Mouse (Mus musculus) embryonic facial prominence, embryonic 13.5 days (tissue): ENCODE results near the gene Actl11. TPM values are rescaled to one million over a fixed set of nuclear protein-coding genes. Genes with fewer than 3 reads are reported as not detected.

Experiments
- ATAC-seq: fragments of 200-750 bp; cut with Nextera tagmentation; 2 replicates; pipeline ENCODE4 v1.8.0; 2017; ENCODE audit warnings: low read depth; ENCODE audit not compliant: insufficient number of reproducible peaks, insufficient read depth, low FRiP score, low TSS enrichment
- H3K27ac ChIP-seq: fragments of 300-500 bp; sonication (generic); 2 replicates; pipeline ENCODE4 v1.5.1; 2015; ENCODE audit warnings: moderate library complexity, mild to moderate bottlenecking, inconsistent platforms
- H3K27me3 ChIP-seq: fragments of 300-500 bp; sonication (generic); 2 replicates; pipeline ENCODE4 v1.6.1; 2015; ENCODE audit warnings: mild to moderate bottlenecking, inconsistent platforms
- H3K36me3 ChIP-seq: fragments of 300-500 bp; sonication (generic); 2 replicates; pipeline ENCODE4 v1.6.1; 2015; ENCODE audit warnings: mild to moderate bottlenecking, inconsistent platforms
- H3K4me1 ChIP-seq: fragments of 300-500 bp; sonication (generic); 2 replicates; pipeline ENCODE4 v1.6.1; 2015; ENCODE audit warnings: inconsistent platforms
- H3K4me2 ChIP-seq: fragments of 300-500 bp; sonication (generic); 2 replicates; pipeline ENCODE4 v1.6.1; 2015; ENCODE audit warnings: moderate library complexity, mild to moderate bottlenecking, inconsistent platforms
- H3K4me3 ChIP-seq: fragments of 300-500 bp; sonication (generic); 2 replicates; pipeline ENCODE4 v1.5.1; 2015; ENCODE audit warnings: mild to moderate bottlenecking, inconsistent platforms
- H3K9ac ChIP-seq: fragments of 300-500 bp; sonication (generic); 2 replicates; pipeline ENCODE4 v1.6.1; 2015; ENCODE audit warnings: mild to moderate bottlenecking, inconsistent platforms
- H3K9me3 ChIP-seq: fragments of 300-500 bp; sonication (generic); 2 replicates; pipeline ENCODE4 v1.6.1; 2016; ENCODE audit warnings: inconsistent platforms
- whole genome bisulfite sequencing: fragments of 180-500 bp; shearing (Covaris S2); methylation state at CpG from one replicate; pipeline ENCODE4 v1.1.7; 2015; ENCODE audit warnings: mixed read lengths; 5-methylcytosine and 5-hydroxymethylcytosine counted together
- polyA plus RNA-seq: library from polyadenylated mRNA; unstranded; fragments of >200 nt; fragmentation: Nextera tagmentation; extraction: Ambion mirVana; gene quantifications from 2 replicates; pipeline ENCODE4 v1.2.1, GENCODE M21; 2015

The Actl11 gene
- polyA plus RNA-seq, 1 experiment from 2014 or later: not detected

DNA sequence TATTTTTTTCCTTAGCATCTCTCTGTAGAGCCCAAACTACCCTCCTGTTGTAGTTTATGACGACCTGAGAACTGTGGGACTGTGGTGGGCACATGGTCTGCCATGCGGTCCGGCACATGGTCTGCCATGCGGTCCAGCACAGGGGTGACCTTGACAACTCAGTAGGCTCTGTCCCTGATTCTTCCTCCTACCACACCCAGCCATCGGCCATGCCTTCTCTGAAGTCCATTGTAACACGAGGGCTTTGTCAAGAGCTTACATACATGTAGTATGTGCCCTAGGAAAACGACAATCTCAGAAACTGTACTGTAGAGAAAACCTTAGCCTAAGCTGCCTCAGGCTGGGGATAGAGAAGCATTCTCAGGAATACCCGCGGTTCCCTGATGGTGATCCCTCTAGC is 36.4 kb downstream of the Actl11 start:
- Histone ChIP-seq H3K36me3 (peaks cover 57% of the 10 kb centered on the region), H3K9me3 (no peaks in the 10 kb centered on the region), H3K4me1 (no peaks in the 10 kb centered on the region), H3K4me2 (no peak overlapping the region), H3K9ac (no peak overlapping the region), H3K4me3 (no peak overlapping the region), H3K27me3 (no peaks in the 10 kb centered on the region), H3K27ac (no peak overlapping the region)
- WGBS: 87% methylated on average over 9 of the region's 9 CpGs
- ATAC-seq: no peak

GRCm38 (mm10) chr9:107966676-107967075 is 38.4 kb downstream of the Actl11 start:
- WGBS: 79% methylated on average over 10 of the region's 10 CpGs

DNA sequence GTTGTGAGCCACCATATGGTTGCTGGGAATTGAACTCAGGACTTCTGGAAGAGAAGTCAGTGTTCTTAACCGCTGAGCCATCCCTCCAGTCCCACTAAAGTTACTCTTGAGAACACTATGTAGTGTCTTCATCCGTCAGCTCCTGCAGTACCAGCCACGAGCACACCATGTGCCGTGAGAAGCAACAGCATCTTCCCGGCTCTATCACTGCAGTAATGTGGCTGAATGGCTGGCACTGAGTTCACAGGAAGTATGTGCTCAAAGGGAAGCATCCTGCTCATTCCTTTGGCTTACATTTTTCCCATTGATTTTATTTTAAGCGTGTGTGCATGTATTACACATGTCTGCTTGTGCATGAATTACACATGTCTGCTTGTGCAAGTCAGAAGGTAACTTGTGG is 39.2 kb downstream of the Actl11 start:
- no peak overlapping the region for H3K4me2 ChIP-seq
- H3K4me1 ChIP-seq: no peaks in the 10 kb centered on the region
- no peak overlapping the region for H3K27ac ChIP-seq
- H3K36me3 ChIP-seq: peaks cover 56% of the 10 kb centered on the region
- no peak overlapping the region for H3K9ac ChIP-seq
- H3K27me3 ChIP-seq: no peaks in the 10 kb centered on the region
- H3K9me3 ChIP-seq: no peaks in the 10 kb centered on the region
- no peak overlapping the region for H3K4me3 ChIP-seq
- no peak for ATAC-seq
- 89% methylated on average over 6 of the region's 6 CpGs for WGBS

More at GRCm38 (mm10) chr9:107966676-107967075, 38.4 kb downstream of the Actl11 start:
- no peaks in the 10 kb centered on the region for H3K9me3 ChIP-seq
- H3K36me3 ChIP-seq: peaks cover 56% of the 10 kb centered on the region
- ATAC-seq: no peak
- H3K27me3 ChIP-seq: no peaks in the 10 kb centered on the region
- no peak overlapping the region for H3K4me3 ChIP-seq
- H3K27ac ChIP-seq: no peak overlapping the region
- H3K9ac ChIP-seq: peak overlapping the region; percentile 21; the same call in 1 of the 2 replicates
- H3K4me2 ChIP-seq: no peak overlapping the region
- no peaks in the 10 kb centered on the region for H3K4me1 ChIP-seq

DNA sequence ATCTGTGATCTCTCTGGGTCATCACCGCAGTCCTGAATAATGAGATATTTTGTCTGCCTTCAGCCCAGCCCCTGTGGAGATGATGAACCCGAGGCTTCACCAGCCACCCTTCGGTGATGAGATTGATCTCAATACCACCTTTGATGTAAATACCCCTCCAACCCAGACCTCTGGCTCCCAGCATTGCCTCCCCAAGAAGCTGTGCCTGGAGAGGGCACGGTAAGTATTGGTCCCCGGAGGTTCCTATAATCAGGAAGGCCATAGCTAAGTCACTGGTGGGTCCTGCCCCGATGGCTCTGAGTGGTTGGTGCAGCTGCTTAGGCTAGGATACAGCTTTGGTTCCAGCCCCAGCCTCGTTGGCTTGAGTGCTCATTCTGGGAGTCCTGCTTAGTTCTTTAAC is 40.3 kb downstream of the Actl11 start:
- Histone ChIP-seq H3K9ac (no peak overlapping the region), H3K4me2 (no peak overlapping the region), H3K4me3 (no peak overlapping the region), H3K9me3 (no peaks in the 10 kb centered on the region), H3K36me3 (peaks cover 56% of the 10 kb centered on the region), H3K4me1 (no peaks in the 10 kb centered on the region), H3K27me3 (no peaks in the 10 kb centered on the region), H3K27ac (no peak overlapping the region)
- ATAC-seq: no peak
- 89% methylated on average over 7 of the region's 7 CpGs for WGBS

DNA sequence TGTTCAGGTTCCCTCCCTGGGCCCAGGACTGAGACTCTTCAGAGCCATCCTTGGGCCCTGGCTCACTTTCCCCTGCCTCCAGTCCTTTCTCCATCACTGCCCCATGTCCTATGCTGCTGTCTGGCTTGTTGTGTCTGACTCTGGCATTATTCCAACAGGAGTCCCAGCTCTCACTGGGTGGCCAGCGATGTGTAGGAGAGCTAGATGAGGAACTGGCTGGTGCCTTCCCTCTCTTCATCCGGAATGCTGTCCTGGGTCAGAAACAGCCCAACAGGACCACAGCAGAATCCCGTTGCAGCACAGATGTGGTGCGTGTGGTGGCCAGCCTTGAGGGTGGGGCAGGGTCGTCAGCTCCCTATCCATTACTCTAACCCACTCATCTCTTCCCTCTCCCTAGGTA is 42.0 kb downstream of the Actl11 start:
- H3K27me3 ChIP-seq: no peaks in the 10 kb centered on the region
- no peaks in the 10 kb centered on the region for H3K9me3 ChIP-seq
- H3K9ac ChIP-seq: no peak overlapping the region
- H3K4me1 ChIP-seq: peaks cover 3% of the 10 kb centered on the region; the same call in 1 of the 2 replicates
- H3K4me3 ChIP-seq: no peak overlapping the region
- no peak for ATAC-seq
- 91% methylated on average over 5 of the region's 5 CpGs for WGBS
- no peak overlapping the region for H3K4me2 ChIP-seq
- peaks cover 50% of the 10 kb centered on the region for H3K36me3 ChIP-seq
- H3K27ac ChIP-seq: no peak overlapping the region

GRCm38 (mm10) chr9:107971690-107972541 is 43.6 kb downstream of the Actl11 start:
- Histone ChIP-seq H3K9ac (no peak overlapping the region), H3K9me3 (no peaks in the 10 kb centered on the region), H3K27me3 (no peaks in the 10 kb centered on the region), H3K36me3 (peaks cover 50% of the 10 kb centered on the region), H3K4me2 (no peak overlapping the region), H3K27ac (0 out of 2 replicates have a peak overlapping the region, but pooled peaks have one; percentile 16), H3K4me3 (no peak overlapping the region), H3K4me1 (peaks cover 9% of the 10 kb centered on the region; the same call in 1 of the 2 replicates)
- WGBS: 74% methylated on average over 8 of the region's 8 CpGs
- no peak; the same call in 1 of the 2 replicates for ATAC-seq

DNA sequence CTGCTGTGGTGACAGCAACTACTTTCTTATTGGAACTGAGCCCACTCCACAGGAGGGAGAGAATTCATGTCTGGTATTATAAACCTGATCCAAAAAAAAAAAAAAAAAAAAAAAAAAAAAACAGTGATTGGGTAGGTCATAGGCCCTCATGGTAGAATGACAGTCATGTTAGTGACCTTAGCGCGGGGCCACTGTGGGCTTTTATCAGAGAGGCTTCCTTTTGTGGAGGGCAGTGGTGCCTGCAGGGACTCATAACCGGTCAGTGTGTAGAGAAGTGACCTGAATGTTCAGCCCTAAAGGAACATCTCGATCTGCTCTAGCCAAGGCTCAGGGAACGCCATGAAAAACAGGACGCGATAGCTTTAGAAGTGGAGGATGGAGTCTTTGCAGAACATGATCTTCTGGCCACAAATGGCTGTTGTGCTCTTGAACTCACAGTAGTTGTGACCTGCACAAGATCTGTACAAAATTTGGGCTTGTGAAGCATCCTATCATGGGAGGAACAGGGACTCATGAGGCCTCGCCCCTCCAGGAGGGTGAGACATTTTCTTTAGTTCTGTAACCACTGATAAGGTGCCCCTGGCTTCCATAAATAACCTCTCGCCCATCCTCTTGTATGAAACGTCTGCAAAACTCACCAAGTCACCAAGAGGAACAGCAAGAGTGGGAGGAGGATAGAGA is 46.4 kb downstream of the Actl11 start:
- H3K4me2 ChIP-seq: no peak overlapping the region
- no peak overlapping the region for H3K9ac ChIP-seq
- H3K9me3 ChIP-seq: no peaks in the 10 kb centered on the region
- no peaks in the 10 kb centered on the region for H3K27me3 ChIP-seq
- peaks cover 9% of the 10 kb centered on the region; the same call in 1 of the 2 replicates for H3K4me1 ChIP-seq
- no peak overlapping the region for H3K27ac ChIP-seq
- no peak for ATAC-seq
- no peak overlapping the region for H3K4me3 ChIP-seq
- peaks cover 33% of the 10 kb centered on the region for H3K36me3 ChIP-seq
- 79% methylated on average over 10 of the region's 10 CpGs for WGBS

DNA sequence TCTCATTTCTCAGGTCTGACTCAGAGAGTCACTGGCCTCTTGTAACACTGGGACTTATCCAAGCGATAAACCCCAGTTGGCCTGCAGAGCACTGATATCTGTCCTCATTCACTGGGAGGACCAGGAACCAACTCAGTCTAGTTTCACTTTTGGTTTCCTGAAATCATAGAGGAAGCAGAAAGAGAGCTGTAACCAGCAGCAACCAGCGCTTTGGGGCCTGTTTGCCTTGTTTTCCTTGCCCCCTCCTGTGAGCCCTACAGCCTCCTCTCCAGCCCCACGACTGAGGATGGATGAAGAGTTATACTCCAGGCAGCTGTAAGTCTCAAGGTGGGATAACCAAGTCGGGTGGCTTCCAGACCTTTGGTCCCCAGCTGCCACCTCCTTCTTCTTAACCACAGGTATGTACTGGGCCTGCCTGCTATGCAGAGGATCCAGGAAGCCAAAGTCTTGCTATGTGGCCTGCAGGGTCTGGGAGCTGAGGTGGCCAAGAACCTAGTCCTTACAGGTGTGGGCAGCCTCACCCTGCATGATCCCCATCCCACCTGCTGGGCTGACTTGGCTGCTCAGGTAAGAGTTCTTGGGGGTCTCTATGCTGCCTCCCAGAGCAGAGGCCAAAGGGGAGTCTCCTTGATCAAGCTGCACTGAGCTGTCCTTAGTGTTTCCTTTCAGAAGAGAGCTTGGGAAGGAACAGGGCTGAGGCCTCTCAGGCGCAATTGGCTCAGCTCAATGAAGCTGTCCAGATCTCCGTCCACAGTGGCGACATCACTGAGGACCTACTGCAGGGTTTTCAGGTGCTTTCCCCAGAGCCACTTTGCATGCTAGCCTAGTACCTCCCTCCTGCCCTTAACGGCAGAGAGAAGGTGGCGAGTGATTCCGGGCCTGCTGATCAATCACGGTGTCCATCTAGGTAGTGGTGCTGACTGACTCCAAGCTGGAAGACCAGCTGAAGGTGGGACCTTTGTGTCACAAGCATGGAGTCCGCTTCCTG is 47.4 kb downstream of the Actl11 start, which contains the start of gene Uba7:
Gene Uba7 (plus strand): TSS at position 107 of the 988 bp plus-strand sequence.
- Histone ChIP-seq H3K4me1 (peaks cover 17% of the 10 kb centered on the region), H3K9ac (peak within 1 kb of the TSS; percentile 40; the same call in 1 of the 2 replicates), H3K4me2 (no peak within 1 kb of the TSS), H3K4me3 (no peak within 1 kb of the TSS; the same call in 1 of the 2 replicates), H3K27me3 (no peaks in the 10 kb centered on the region), H3K36me3 (peaks cover 24% of the 10 kb centered on the region), H3K27ac (0 out of 2 replicates have a peak within 1 kb of the TSS, but pooled peaks have one; percentile 39), H3K9me3 (no peaks in the 10 kb centered on the region)
- 73% methylated on average over 12 of the region's 12 CpGs for WGBS
- ATAC-seq: no peak

GRCm38 (mm10) chr9:107978815-107979214 is 50.5 kb downstream of the Actl11 start:
- H3K4me3 ChIP-seq: no peak overlapping the region
- no peaks in the 10 kb centered on the region for H3K27me3 ChIP-seq
- 90% methylated on average over 12 of the region's 12 CpGs for WGBS
- H3K9ac ChIP-seq: no peak overlapping the region
- peaks cover 48% of the 10 kb centered on the region for H3K4me1 ChIP-seq
- H3K4me2 ChIP-seq: no peak overlapping the region
- H3K27ac ChIP-seq: no peak overlapping the region
- ATAC-seq: no peak
- H3K9me3 ChIP-seq: no peaks in the 10 kb centered on the region
- H3K36me3 ChIP-seq: no peaks in the 10 kb centered on the region
